In genomic region chr2:38285781-38286432, GRCm38 (mm10) we compare ENCODE assay signal across 9 mouse cellular contexts. TPM values are rescaled to one million over a fixed set of nuclear protein-coding genes. Genes with fewer than 3 reads are reported as not detected.
DNase-seq lines count a peak whose midpoint lies in the region; ATAC-seq and TF ChIP-seq lines count a peak whose summit lies in the region.
"Had no signal": no experiment of that assay in that cellular context is flagged by ENCODE, and none has a peak within 500 bp of the region (broad histone marks: within the 10 kb centered on the region; RNA-seq: fewer than 3 reads in every experiment).

No protein-coding gene starts in this region.

- intact Hi-C loops in left cerebral cortex, postnatal 10 days (cut with DNase I), result no loop called here

- H3K4me3 ChIP-seq in heart, embryonic 11.5 days (ENCODE audit: low read depth, low read length), result peak overlapping the region; percentile 94
- H3K4me3 ChIP-seq in bone marrow macrophage, adult 2 months (ENCODE audit: insufficient read depth, low read length), result peak overlapping the region; percentile 80
- peak overlapping the region; percentile 93 for H3K4me3 ChIP-seq in hindbrain, embryonic 16.5 days (ENCODE audit: low read length)
- peak overlapping the region; percentile 89 for H3K4me3 ChIP-seq in macrophage (ENCODE audit: inconsistent target)

- DNase-seq in heart, adult 18-20 months, result no peak
- DNase-seq in thymus, postnatal 10 days (ENCODE audit: low spot score in 2 of 2), result no peak
- no peak for DNase-seq in left cerebral cortex, postnatal 10 days (ENCODE audit: extremely low spot score in 1 of 2, low spot score in 2 of 2)
- no peak for DNase-seq in right cerebral cortex, postnatal 4 days

- H3K4me1 ChIP-seq in heart, embryonic 11.5 days (ENCODE audit: control insufficient read depth, insufficient read depth, low read length), result peaks cover 7% of the 10 kb centered on the region; the same call in 1 of the 2 replicates
- peaks cover 55% of the 10 kb centered on the region for H3K4me1 ChIP-seq in bone marrow macrophage, adult 2 months (ENCODE audit: control insufficient read depth, insufficient read depth, low read length)
- H3K4me1 ChIP-seq in hindbrain, embryonic 16.5 days (ENCODE audit: control insufficient read depth, insufficient read depth, low read depth, low read length), result peaks cover 9% of the 10 kb centered on the region

- TF ChIP-seq POLR2A in bone marrow macrophage, adult 2 months (IDR thresholded peaks at IDR 0.05; ENCODE audit: borderline replicate concordance, low read depth, low read length), result no peak

- no peaks in the 10 kb centered on the region for H3K36me3 ChIP-seq in heart, embryonic 11.5 days (ENCODE audit: control insufficient read depth, insufficient read depth, low read length)
- H3K36me3 ChIP-seq in hindbrain, embryonic 16.5 days (ENCODE audit: control insufficient read depth, insufficient read depth, low read length), result no peaks in the 10 kb centered on the region
- no peaks in the 10 kb centered on the region for H3K36me3 ChIP-seq in macrophage (ENCODE audit: inconsistent target)

- peak overlapping the region; percentile 91 for H3K9ac ChIP-seq in heart, embryonic 11.5 days (ENCODE audit: low read depth, low read length)
- peak overlapping the region; percentile 98 for H3K9ac ChIP-seq in hindbrain, embryonic 16.5 days (ENCODE audit: low read depth, low read length)

- no peaks in the 10 kb centered on the region for H3K9me3 ChIP-seq in heart, embryonic 11.5 days (replicated peaks; ENCODE audit: control insufficient read depth, low read length)
- H3K9me3 ChIP-seq in hindbrain, embryonic 16.5 days (ENCODE audit: control insufficient read depth, low read length), result no peaks in the 10 kb centered on the region

- no peak for ATAC-seq in heart, embryonic 11.5 days (replicated peaks; ENCODE audit: insufficient number of reproducible peaks, low FRiP score, low TSS enrichment)
- ATAC-seq in hindbrain, embryonic 16.5 days, result no peak

- peaks cover 55% of the 10 kb centered on the region for H3K79me2 ChIP-seq in macrophage (ENCODE audit: inconsistent target)

- peak overlapping the region; percentile 91; the same call in 1 of the 2 replicates for H3K27ac ChIP-seq in heart, embryonic 11.5 days (ENCODE audit: low read depth, low read length)
- peak overlapping the region; percentile 95 for H3K27ac ChIP-seq in bone marrow macrophage, adult 2 months (ENCODE audit: insufficient read depth, low read depth, low read length)
- no peak overlapping the region for H3K27ac ChIP-seq in hindbrain, embryonic 16.5 days (ENCODE audit: low read depth, low read length)
- H3K27ac ChIP-seq in macrophage, result peak overlapping the region; percentile 95

- no peak for TF ChIP-seq CTCF in bone marrow macrophage, adult 2 months (IDR thresholded peaks at IDR 0.05; ENCODE audit: low read depth, low read length)

- 70% methylated on average over 4 of the region's 4 CpGs for WGBS in heart, embryonic 11.5 days (ENCODE audit: insufficient replicate concordance)
- 57% methylated on average over 4 of the region's 4 CpGs for WGBS in hindbrain, embryonic 16.5 days
- 38% methylated on average over 4 of the region's 4 CpGs for WGBS in macrophage (ENCODE audit: missing documents)

- no peaks in the 10 kb centered on the region for H3K27me3 ChIP-seq in heart, embryonic 11.5 days (ENCODE audit: control insufficient read depth, insufficient read depth, low read length)
- H3K27me3 ChIP-seq in hindbrain, embryonic 16.5 days (replicated peaks; ENCODE audit: control insufficient read depth, insufficient read depth, low read length), result no peaks in the 10 kb centered on the region

- H3K4me2 ChIP-seq in heart, embryonic 11.5 days, result peak overlapping the region; percentile 76
- peak overlapping the region; percentile 82 for H3K4me2 ChIP-seq in hindbrain, embryonic 16.5 days (ENCODE audit: low read length)

RNA-seq across cellular contexts. Expression of gene Dennd1a, which starts 1.3 kb away (rescaled TPM):
- polyA plus RNA-seq in heart, embryonic 11.5 days (2014; fragmentation: Nextera tagmentation; extraction: Ambion mirVana), result 7.2 and 9.6 TPM in 2 replicates
- 10 to 100 TPM; 22.9 to 27.2 TPM for total RNA-seq in heart, adult 18-20 months (2021)
- polyA plus RNA-seq in bone marrow macrophage, adult 2 months (2012; ENCODE audit: insufficient read depth, insufficient read length, missing spikeins), result 73.7 and 78.8 TPM in 2 replicates
- polyA plus RNA-seq in hindbrain, embryonic 16.5 days (2015; fragmentation: Nextera tagmentation; extraction: Ambion mirVana), result 15.4 and 20.0 TPM in 2 replicates
- 1,000 to 10,000 TPM in 5 of 26 experiments, 100 to 1,000 TPM in 21; 622 to 1,676 (median 883) TPM for total RNA-seq in macrophage (2018; cell fraction: chromatin; rRNA removed)
- 100 to 1,000 TPM in 13 of 26 experiments, 10 to 100 TPM in 13; 67.5 to 134 (median 91.9) TPM for total RNA-seq in macrophage (2018; cell fraction: cytosol; rRNA removed)
- total RNA-seq in macrophage (2018; cell fraction: nucleus; rRNA removed), result 1,000 to 10,000 TPM in 1 of 26 experiments, 100 to 1,000 TPM in 25; 260 to 1,573 (median 393) TPM
- polyA plus RNA-seq in macrophage (2018), result 48.7 to 84.5 TPM (median 57.9 TPM) in 3 replicates
- 10 to 100 TPM; 72.2 to 73.0 TPM for total RNA-seq in left cerebral cortex, postnatal 10 days (2021)

RNA-seq across cellular contexts. Expression of gene Lhx2, which starts 53.2 kb away (rescaled TPM):
- 0.49 and 0.68 TPM in 2 replicates for polyA plus RNA-seq in heart, embryonic 11.5 days (2014; fragmentation: Nextera tagmentation; extraction: Ambion mirVana)
- total RNA-seq in heart, adult 18-20 months (2021), result not detected
- polyA plus RNA-seq in bone marrow macrophage, adult 2 months (2012; ENCODE audit: insufficient read depth, insufficient read length, missing spikeins), result 0.32 TPM in 1 of 2 replicates, not detected in the other
- polyA plus RNA-seq in hindbrain, embryonic 16.5 days (2015; fragmentation: Nextera tagmentation; extraction: Ambion mirVana), result 6.8 and 9.2 TPM in 2 replicates
- 10 to 100 TPM in 3 of 26 experiments, 1 to 10 TPM in 13, under 1 TPM in 1, not detected in 9; 0.82 to 64.4 (median 3.3) TPM for total RNA-seq in macrophage (2018; cell fraction: chromatin; rRNA removed)
- total RNA-seq in macrophage (2018; cell fraction: cytosol; rRNA removed), result 10 to 100 TPM in 1 of 26 experiments, 1 to 10 TPM in 13, under 1 TPM in 12; 0.13 to 13.3 (median 1.9) TPM
- 10 to 100 TPM in 6 of 26 experiments, 1 to 10 TPM in 11, under 1 TPM in 3, not detected in 6; 0.36 to 56.2 (median 5.4) TPM for total RNA-seq in macrophage (2018; cell fraction: nucleus; rRNA removed)
- 0.04 to 0.63 TPM (median 0.17 TPM) in 3 replicates for polyA plus RNA-seq in macrophage (2018)
- 10 to 100 TPM; 76.1 to 77.7 TPM for total RNA-seq in left cerebral cortex, postnatal 10 days (2021)
- total RNA-seq: neutrophil, adult 5-6 weeks had no signal
